Mouse (Mus musculus): Measurements from ENCODE around the gene Popdc3. TPM values are rescaled to one million over a fixed set of nuclear protein-coding genes. Genes with fewer than 3 reads are reported as not detected.
A peak's percentile ranks its signal among the peaks of the same experiment; 100 is the strongest.
"Not testable (repeated sequence)": the region's sequence is repeated elsewhere in the genome, so short reads cannot be mapped to it uniquely, and the experiment has no call there.

Gene Popdc3
- polyA plus RNA-seq, 1 experiment from 2014 or later, result 43.3 TPM

- ATAC-seq (ENCODE audit: insufficient number of reproducible peaks, insufficient read depth, low FRiP score, low read depth), result no peak
- WGBS, result 53% methylated on average over 7 of the region's 7 CpGs
- Histone ChIP-seq H3K36me3 (ENCODE audit: control insufficient read depth, insufficient read depth, low read length) (peaks cover 49% of the 10 kb centered on the region), H3K27me3 (ENCODE audit: control insufficient read depth, insufficient read depth, low read length) (no peaks in the 10 kb centered on the region), H3K9ac (ENCODE audit: low read length) (peak overlapping the region; percentile 66; the same call in 1 of the 2 replicates), H3K4me1 (ENCODE audit: control insufficient read depth in 2 of 2, insufficient read depth in 2 of 2, low read length in 2 of 2) (peaks cover 0 to 12% of the 10 kb centered on the region in 2 experiments; a peak in 2 of 4 replicates), H3K9me3 (ENCODE audit: control insufficient read depth, low read length) (peaks cover 2% of the 10 kb centered on the region; the same call in 1 of the 2 replicates), H3K4me3 (ENCODE audit: control insufficient read depth in 1 of 2, insufficient read depth in 1 of 2, low read depth in 1 of 2, low read length in 2 of 2) (peak overlapping the region in 1 of 2 experiments; percentile 91; a peak in 3 of 4 replicates), H3K4me2 (ENCODE audit: low read length) (peak overlapping the region; percentile 64), H3K27ac (replicated peaks in 1 of 2; ENCODE audit: control insufficient read depth in 1 of 2, insufficient read depth in 1 of 2, low read depth in 2 of 2, low read length in 2 of 2) (peak overlapping the region; percentile 29 to 57; a peak in 3 of 4 replicates)
These were observed 161.2 kb downstream of the Popdc3 start for GRCm38 (mm10) chr10:45339106-45339505.

GRCm38 (mm10) chr10:45344381-45344780 is 166.5 kb downstream of the Popdc3 start:
- no peak for ATAC-seq (ENCODE audit: insufficient number of reproducible peaks, insufficient read depth, low FRiP score, low read depth)
- Histone ChIP-seq H3K9me3 (ENCODE audit: control insufficient read depth, low read length) (peaks cover 4% of the 10 kb centered on the region; the same call in 1 of the 2 replicates), H3K27ac (replicated peaks in 1 of 2; ENCODE audit: control insufficient read depth in 1 of 2, insufficient read depth in 1 of 2, low read depth in 2 of 2, low read length in 2 of 2) (no peak overlapping the region), H3K27me3 (ENCODE audit: control insufficient read depth, insufficient read depth, low read length) (no peaks in the 10 kb centered on the region), H3K36me3 (ENCODE audit: control insufficient read depth, insufficient read depth, low read length) (peaks cover 86% of the 10 kb centered on the region), H3K9ac (ENCODE audit: low read length) (no peak overlapping the region), H3K4me2 (ENCODE audit: low read length) (no peak overlapping the region), H3K4me1 (ENCODE audit: control insufficient read depth in 2 of 2, insufficient read depth in 2 of 2, low read length in 2 of 2) (peaks cover 0 to 3% of the 10 kb centered on the region in 2 experiments; a peak in 1 of 4 replicates), H3K4me3 (ENCODE audit: control insufficient read depth in 1 of 2, insufficient read depth in 1 of 2, low read depth in 1 of 2, low read length in 2 of 2) (no peak overlapping the region)
- WGBS, result 91% methylated on average over 4 of the region's 4 CpGs

GRCm38 (mm10) chr10:45345217-45345616 is 167.3 kb downstream of the Popdc3 start:
- peaks cover 0 to 3% of the 10 kb centered on the region in 2 experiments; a peak in 1 of 4 replicates for H3K4me1 ChIP-seq (ENCODE audit: control insufficient read depth in 2 of 2, insufficient read depth in 2 of 2, low read length in 2 of 2)
- peaks cover 88% of the 10 kb centered on the region for H3K36me3 ChIP-seq (ENCODE audit: control insufficient read depth, insufficient read depth, low read length)
- H3K4me3 ChIP-seq (ENCODE audit: control insufficient read depth in 1 of 2, insufficient read depth in 1 of 2, low read depth in 1 of 2, low read length in 2 of 2), result no peak overlapping the region
- H3K27ac ChIP-seq (replicated peaks in 1 of 2; ENCODE audit: control insufficient read depth in 1 of 2, insufficient read depth in 1 of 2, low read depth in 2 of 2, low read length in 2 of 2), result no peak overlapping the region
- no peak overlapping the region for H3K9ac ChIP-seq (ENCODE audit: low read length)
- no peaks in the 10 kb centered on the region for H3K27me3 ChIP-seq (ENCODE audit: control insufficient read depth, insufficient read depth, low read length)
- H3K4me2 ChIP-seq (ENCODE audit: low read length), result no peak overlapping the region
- ATAC-seq (ENCODE audit: insufficient number of reproducible peaks, insufficient read depth, low FRiP score, low read depth), result no peak
- peaks cover 4% of the 10 kb centered on the region; the same call in 1 of the 2 replicates for H3K9me3 ChIP-seq (ENCODE audit: control insufficient read depth, low read length)
- 89% methylated on average over 9 of the region's 9 CpGs for WGBS

DNA sequence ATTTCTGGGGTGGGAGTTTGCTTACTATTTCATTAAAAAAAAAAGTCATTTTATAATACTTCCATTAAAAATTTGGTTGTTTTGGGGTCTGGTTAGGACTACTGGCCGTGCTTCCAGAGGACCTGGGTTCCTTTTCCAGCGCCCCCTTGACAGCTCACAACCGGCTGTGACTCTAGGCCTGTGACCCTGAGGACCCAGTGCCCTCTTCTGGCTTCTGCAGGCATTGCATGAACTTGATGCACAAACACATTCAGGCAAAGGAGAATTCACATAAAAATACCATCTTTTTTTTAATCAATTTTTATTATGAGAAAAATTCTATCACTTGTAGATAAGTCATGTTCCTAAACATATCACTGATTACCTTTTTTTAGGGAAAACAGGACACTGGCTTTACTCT is 170.2 kb downstream of the Popdc3 start:
- peaks cover 85% of the 10 kb centered on the region for H3K36me3 ChIP-seq (ENCODE audit: control insufficient read depth, insufficient read depth, low read length)
- not testable (repeated sequence) for H3K27me3 ChIP-seq (ENCODE audit: control insufficient read depth, insufficient read depth, low read length); ATAC-seq (ENCODE audit: insufficient number of reproducible peaks, insufficient read depth, low FRiP score, low read depth); H3K4me3 ChIP-seq (ENCODE audit: control insufficient read depth in 1 of 2, insufficient read depth in 1 of 2, low read depth in 1 of 2, low read length in 2 of 2); H3K9me3 ChIP-seq (ENCODE audit: control insufficient read depth, low read length); H3K9ac ChIP-seq (ENCODE audit: low read length); H3K27ac ChIP-seq (replicated peaks in 1 of 2; ENCODE audit: control insufficient read depth in 1 of 2, insufficient read depth in 1 of 2, low read depth in 2 of 2, low read length in 2 of 2); H3K4me1 ChIP-seq (ENCODE audit: control insufficient read depth in 2 of 2, insufficient read depth in 2 of 2, low read length in 2 of 2); H3K4me2 ChIP-seq (ENCODE audit: low read length)
- WGBS, result 91% methylated on average over 3 of the region's 3 CpGs

GRCm38 (mm10) chr10:45356091-45356490 is 178.2 kb downstream of the Popdc3 start:
- H3K4me3 ChIP-seq (ENCODE audit: control insufficient read depth in 1 of 2, insufficient read depth in 1 of 2, low read depth in 1 of 2, low read length in 2 of 2), result no peak overlapping the region
- WGBS, result 85% methylated on average over 6 of the region's 6 CpGs
- H3K9me3 ChIP-seq (ENCODE audit: control insufficient read depth, low read length), result no peaks in the 10 kb centered on the region
- no peak overlapping the region for H3K27ac ChIP-seq (replicated peaks in 1 of 2; ENCODE audit: control insufficient read depth in 1 of 2, insufficient read depth in 1 of 2, low read depth in 2 of 2, low read length in 2 of 2)
- no peak overlapping the region for H3K4me2 ChIP-seq (ENCODE audit: low read length)
- H3K9ac ChIP-seq (ENCODE audit: low read length), result no peak overlapping the region
- ATAC-seq (ENCODE audit: insufficient number of reproducible peaks, insufficient read depth, low FRiP score, low read depth), result no peak
- H3K36me3 ChIP-seq (ENCODE audit: control insufficient read depth, insufficient read depth, low read length), result peaks cover 92% of the 10 kb centered on the region
- H3K4me1 ChIP-seq (ENCODE audit: control insufficient read depth in 2 of 2, insufficient read depth in 2 of 2, low read length in 2 of 2), result no peaks in the 10 kb centered on the region
- H3K27me3 ChIP-seq (ENCODE audit: control insufficient read depth, insufficient read depth, low read length), result no peaks in the 10 kb centered on the region

DNA sequence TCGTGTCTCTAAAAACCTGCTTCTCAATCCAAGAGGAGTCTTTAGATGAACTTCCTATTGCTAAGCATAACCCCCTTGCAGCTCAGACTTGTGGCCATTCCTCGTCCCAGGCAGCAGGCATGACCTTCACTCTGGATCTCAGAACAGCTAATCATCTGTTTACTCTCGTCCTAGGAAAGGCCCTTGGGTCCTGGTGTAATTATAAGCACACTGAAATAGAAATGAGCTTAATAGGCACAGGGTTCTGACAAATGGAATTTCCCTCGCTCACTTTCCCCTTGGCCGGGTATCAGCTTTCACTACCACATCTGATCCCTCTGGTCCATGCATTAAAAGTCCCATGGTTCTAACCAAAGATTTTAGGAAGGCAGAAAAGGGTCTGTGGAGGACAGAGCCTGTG is 185.5 kb downstream of the Popdc3 start:
- no peaks in the 10 kb centered on the region for H3K9me3 ChIP-seq (ENCODE audit: control insufficient read depth, low read length)
- ATAC-seq (ENCODE audit: insufficient number of reproducible peaks, insufficient read depth, low FRiP score, low read depth), result peak; percentile 33; the same call in 1 of the 2 replicates
- peaks cover 95% of the 10 kb centered on the region for H3K36me3 ChIP-seq (ENCODE audit: control insufficient read depth, insufficient read depth, low read length)
- H3K27me3 ChIP-seq (ENCODE audit: control insufficient read depth, insufficient read depth, low read length), result no peaks in the 10 kb centered on the region
- no peak overlapping the region for H3K4me2 ChIP-seq (ENCODE audit: low read length)
- H3K4me1 ChIP-seq (ENCODE audit: control insufficient read depth in 2 of 2, insufficient read depth in 2 of 2, low read length in 2 of 2), result peaks cover 5 to 25% of the 10 kb centered on the region in 2 experiments
- peak overlapping the region; percentile 18; the same call in 1 of the 2 replicates for H3K9ac ChIP-seq (ENCODE audit: low read length)
- H3K27ac ChIP-seq (replicated peaks in 1 of 2; ENCODE audit: control insufficient read depth in 1 of 2, insufficient read depth in 1 of 2, low read depth in 2 of 2, low read length in 2 of 2), result peak overlapping the region; percentile 78 to 87
- 26% methylated on average over 5 of the region's 5 CpGs for WGBS
- no peak overlapping the region for H3K4me3 ChIP-seq (ENCODE audit: control insufficient read depth in 1 of 2, insufficient read depth in 1 of 2, low read depth in 1 of 2, low read length in 2 of 2)

GRCm38 (mm10) chr10:45366987-45367705 is 189.2 kb downstream of the Popdc3 start:
- no peak overlapping the region for H3K27ac ChIP-seq (replicated peaks in 1 of 2; ENCODE audit: control insufficient read depth in 1 of 2, insufficient read depth in 1 of 2, low read depth in 2 of 2, low read length in 2 of 2)
- 86% methylated on average over 17 of the region's 17 CpGs for WGBS
- H3K36me3 ChIP-seq (ENCODE audit: control insufficient read depth, insufficient read depth, low read length), result peaks cover 98% of the 10 kb centered on the region

More at GRCm38 (mm10) chr10:45366987-45367705, 189.2 kb downstream of the Popdc3 start:
- Histone ChIP-seq H3K4me3 (ENCODE audit: control insufficient read depth in 1 of 2, insufficient read depth in 1 of 2, low read depth in 1 of 2, low read length in 2 of 2) (no peak overlapping the region), H3K9me3 (ENCODE audit: control insufficient read depth, low read length) (no peaks in the 10 kb centered on the region), H3K9ac (ENCODE audit: low read length) (no peak overlapping the region), H3K4me1 (ENCODE audit: control insufficient read depth in 2 of 2, insufficient read depth in 2 of 2, low read length in 2 of 2) (peaks cover 5 to 26% of the 10 kb centered on the region in 2 experiments), H3K4me2 (ENCODE audit: low read length) (no peak overlapping the region), H3K27me3 (ENCODE audit: control insufficient read depth, insufficient read depth, low read length) (no peaks in the 10 kb centered on the region)
- no peak for ATAC-seq (ENCODE audit: insufficient number of reproducible peaks, insufficient read depth, low FRiP score, low read depth)
